Mouse (Mus musculus): ENCODE results near the gene Gm5152.
"Not testable (repeated sequence)": the region's sequence is repeated elsewhere in the genome, so short reads cannot be mapped to it uniquely, and the experiment has no call there.

Gene Gm5152

DNA sequence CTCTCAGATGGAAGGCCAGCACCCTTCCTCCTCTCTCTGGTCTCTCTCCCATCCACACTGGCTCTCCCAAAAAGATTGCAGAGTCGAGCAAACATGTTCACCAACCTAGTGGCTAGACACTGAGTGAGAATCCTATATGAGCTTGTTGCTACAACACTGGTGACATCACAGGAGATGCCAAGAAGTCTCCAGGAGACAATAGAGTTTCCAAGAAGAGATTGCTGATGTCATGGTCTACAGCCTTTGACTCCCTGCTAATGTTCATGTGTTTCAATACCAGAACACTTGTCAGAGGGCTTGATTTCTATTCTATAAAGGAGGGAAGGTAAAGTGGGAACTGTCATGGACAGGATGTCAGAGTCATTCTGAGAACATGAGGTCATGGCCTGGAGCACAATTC, at the start of gene Gm5152:
Gene Gm5152, minus strand, starts transcription at position 101 of the 400 bp plus-strand sequence.
- DNase-seq (ENCODE audit: low read depth, low spot score), result not testable (repeated sequence)

DNA sequence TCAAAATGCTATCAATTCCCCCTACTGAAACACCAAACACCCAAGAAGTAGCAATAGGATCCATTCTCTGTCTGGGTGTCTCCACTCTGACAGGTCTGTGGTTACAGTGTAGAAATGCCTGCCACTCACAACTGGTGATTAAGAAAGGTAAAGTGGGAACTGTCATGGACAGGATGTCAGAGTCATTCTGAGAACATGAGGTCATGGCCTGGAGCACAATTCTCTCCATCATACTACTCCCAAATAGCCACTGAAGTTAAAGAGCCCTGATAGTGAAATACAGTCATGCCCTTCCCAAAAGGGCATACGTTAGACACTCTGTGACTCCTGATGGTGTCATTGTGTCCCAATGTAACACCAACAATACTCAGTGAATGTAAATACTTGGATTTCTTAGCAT, 8.4 kb upstream of the Gm5152 start:
- DNase-seq (ENCODE audit: low read depth, low spot score), result not testable (repeated sequence)

DNA sequence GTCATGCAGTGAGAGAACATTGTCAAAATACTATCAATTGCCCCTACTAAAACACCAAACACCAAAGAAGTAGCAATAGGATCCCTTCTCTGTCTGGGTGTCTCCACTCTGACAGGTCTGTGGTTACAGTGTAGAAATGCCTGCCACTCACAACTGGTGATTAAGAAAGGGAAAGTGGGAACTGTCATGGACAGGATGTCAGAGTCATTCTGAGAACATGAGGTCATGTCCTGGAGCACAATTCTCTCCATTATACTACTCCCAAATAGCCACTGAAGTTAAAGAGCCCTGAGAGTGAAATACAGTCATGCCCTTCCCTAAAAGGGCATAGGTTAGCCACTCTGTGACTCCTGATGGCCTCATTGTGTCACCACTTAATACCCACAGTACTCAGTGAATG, 556 bp downstream of the Gm5152 start:
- not testable (repeated sequence) for DNase-seq (ENCODE audit: low read depth, low spot score)

DNA sequence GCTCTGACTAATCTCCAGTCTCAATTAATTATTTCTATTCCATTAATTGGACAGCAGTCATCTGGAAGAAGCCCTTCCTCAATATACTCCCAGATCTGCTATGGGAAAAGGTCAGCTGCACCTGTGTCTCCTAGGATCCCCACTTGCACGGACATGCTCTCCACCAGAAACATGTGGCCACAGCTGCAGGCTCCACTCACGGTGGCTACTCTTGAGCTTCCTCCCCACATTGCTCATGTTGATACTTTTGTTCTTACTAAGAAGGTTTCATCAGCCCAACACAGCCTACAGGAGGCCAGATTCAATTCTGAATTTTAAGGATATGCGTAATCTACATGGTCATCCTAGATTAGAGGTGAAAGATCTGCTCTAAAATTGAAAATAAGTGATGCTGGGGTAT, 5.9 kb downstream of the Gm5152 start:
- DNase-seq (ENCODE audit: low read depth, low spot score), result not testable (repeated sequence)

DNA sequence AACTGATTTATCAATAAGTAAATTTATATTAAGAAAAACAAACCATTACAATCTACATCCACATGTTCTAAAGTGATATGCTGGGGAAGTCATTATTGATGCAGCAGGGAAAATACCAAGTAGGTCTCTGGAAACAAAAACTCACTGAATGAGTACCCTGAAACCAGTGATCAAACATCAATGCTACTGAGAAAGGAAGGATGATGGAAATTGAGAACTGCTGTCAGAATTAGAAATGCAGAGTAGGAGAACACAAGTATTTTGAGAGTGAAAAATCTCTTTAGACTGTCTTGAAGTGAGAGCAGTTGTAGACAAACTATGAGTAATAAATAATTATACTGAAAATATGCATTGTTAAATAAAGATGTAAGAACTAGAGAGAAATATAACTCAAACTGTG, 26.0 kb downstream of the Gm5152 start:
- no peak for DNase-seq (ENCODE audit: low read depth, low spot score)

DNA sequence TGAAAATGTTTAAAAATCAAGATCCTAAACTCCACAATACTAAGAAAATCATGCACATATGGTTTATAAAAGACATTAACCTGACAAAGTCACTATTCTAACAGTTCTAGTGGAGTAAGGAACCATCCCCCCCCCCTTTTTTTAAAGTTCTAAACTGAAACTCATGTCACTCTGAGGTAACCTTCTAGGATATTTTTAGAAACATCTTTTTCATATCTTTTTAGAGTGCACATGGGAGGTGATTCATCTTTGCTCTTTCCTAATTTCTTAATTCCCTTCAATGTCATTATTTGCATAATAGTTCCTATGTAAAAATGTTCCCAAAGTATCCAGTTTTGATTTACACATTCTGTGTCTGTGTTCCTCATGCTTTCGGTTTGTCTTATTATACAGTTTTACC, 43.3 kb downstream of the Gm5152 start:
- no peak for DNase-seq (ENCODE audit: low read depth, low spot score)

DNA sequence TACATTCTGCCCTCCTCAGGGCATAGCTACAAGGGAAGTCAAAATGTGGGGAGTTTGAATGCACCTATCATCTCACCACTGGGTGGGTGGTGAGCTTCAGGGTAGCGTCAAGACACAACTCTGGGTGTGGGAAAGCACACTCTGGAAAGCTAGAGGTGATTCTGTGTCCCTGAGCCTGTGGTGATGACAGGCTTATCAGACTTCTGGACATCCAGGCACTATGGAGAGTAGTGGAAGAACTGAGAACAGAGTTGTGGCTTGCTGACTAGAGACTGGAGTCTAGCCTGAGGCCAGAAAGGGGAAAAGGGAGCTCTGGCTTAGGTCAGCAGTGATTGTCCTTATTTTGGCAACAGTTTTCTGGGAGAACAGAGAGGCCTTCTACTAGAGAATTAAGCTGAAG, 49.4 kb downstream of the Gm5152 start:
- no peak for DNase-seq (ENCODE audit: low read depth, low spot score)
